Mouse (Mus musculus): ENCODE results near the gene Sertad2. TPM values are rescaled to one million over a fixed set of nuclear protein-coding genes. Genes with fewer than 3 reads are reported as not detected.

Sertad2 gene
- polyA plus RNA-seq, 1 experiment = 20.9 TPM

GRCm38 (mm10) chr11:20627146-20627545 lies 84.1 kb downstream of the Sertad2 start:
- H3K4me2 ChIP-seq (ENCODE audit: low read depth) = no peak overlapping the region
- H3K36me3 ChIP-seq (ENCODE audit: control insufficient read depth, insufficient read depth) = no peaks in the 10 kb centered on the region
- no peak overlapping the region for H3ac ChIP-seq (ENCODE audit: control insufficient read depth, insufficient read length)
- no peaks in the 10 kb centered on the region for H3K27me3 ChIP-seq (ENCODE audit: control insufficient read depth, insufficient read depth, insufficient read length)
- H3K4me3 ChIP-seq = no peak overlapping the region
- TF ChIP-seq MAX (IDR thresholded peaks at IDR 0.05; ENCODE audit: low read depth) (no peak), POLR2A (IDR thresholded peaks at IDR 0.05; ENCODE audit: insufficient read length, low read depth) (no peak), MYOG (IDR thresholded peaks at IDR 0.05; ENCODE audit: control insufficient read depth in 1 of 3, insufficient read depth in 1 of 3, insufficient read length in 2 of 3, low read depth in 2 of 3) (no peak), USF1 (IDR thresholded peaks at IDR 0.05; ENCODE audit: low read depth) (no peak), SRF (IDR thresholded peaks at IDR 0.05; ENCODE audit: control insufficient read depth, insufficient read length, low read depth) (no peak), CEBPB (IDR thresholded peaks at IDR 0.05; ENCODE audit: insufficient read depth, poor library complexity, severe bottlenecking) (no peak), MYOD1 (IDR thresholded peaks at IDR 0.05; ENCODE audit: control insufficient read depth in 1 of 3, insufficient read length in 2 of 3, low read depth in 2 of 3) (no peak), TCF12 (IDR thresholded peaks at IDR 0.05; ENCODE audit: insufficient read depth, poor library complexity, severe bottlenecking) (no peak), E2F4 (IDR thresholded peaks at IDR 0.05; ENCODE audit: insufficient read depth) (no peak), POLR2AphosphoS2 (IDR thresholded peaks at IDR 0.05; ENCODE audit: insufficient read length, low read depth) (no peak), TCF3 (IDR thresholded peaks at IDR 0.05; ENCODE audit: insufficient read length, low read depth) (no peak), REST (IDR thresholded peaks at IDR 0.05; ENCODE audit: insufficient read depth, insufficient read length) (no peak)
- peaks cover 9% of the 10 kb centered on the region for H3K79me2 ChIP-seq (ENCODE audit: control insufficient read depth, insufficient read depth)

- H3K79me2 ChIP-seq (ENCODE audit: control insufficient read depth, insufficient read depth) = peaks cover 17% of the 10 kb centered on the region
- TF ChIP-seq USF1 (IDR thresholded peaks at IDR 0.05; ENCODE audit: low read depth) (no peak), MAX (IDR thresholded peaks at IDR 0.05; ENCODE audit: low read depth) (no peak), POLR2A (IDR thresholded peaks at IDR 0.05; ENCODE audit: insufficient read length, low read depth) (no peak), TCF12 (IDR thresholded peaks at IDR 0.05; ENCODE audit: insufficient read depth, poor library complexity, severe bottlenecking) (no peak), POLR2AphosphoS2 (IDR thresholded peaks at IDR 0.05; ENCODE audit: insufficient read length, low read depth) (no peak), SRF (IDR thresholded peaks at IDR 0.05; ENCODE audit: control insufficient read depth, insufficient read length, low read depth) (no peak), CEBPB (IDR thresholded peaks at IDR 0.05; ENCODE audit: insufficient read depth, poor library complexity, severe bottlenecking) (no peak), E2F4 (IDR thresholded peaks at IDR 0.05; ENCODE audit: insufficient read depth) (no peak), REST (IDR thresholded peaks at IDR 0.05; ENCODE audit: insufficient read depth, insufficient read length) (no peak), TCF3 (IDR thresholded peaks at IDR 0.05; ENCODE audit: insufficient read length, low read depth) (no peak), MYOG (IDR thresholded peaks at IDR 0.05; ENCODE audit: control insufficient read depth in 1 of 3, insufficient read depth in 1 of 3, insufficient read length in 2 of 3, low read depth in 2 of 3) (no peak), MYOD1 (IDR thresholded peaks at IDR 0.05; ENCODE audit: control insufficient read depth in 1 of 3, insufficient read length in 2 of 3, low read depth in 2 of 3) (no peak)
- no peak overlapping the region for H3K4me3 ChIP-seq
Measured at GRCm38 (mm10) chr11:20628216-20628615, 85.2 kb downstream of the Sertad2 start.

GRCm38 (mm10) chr11:20629700-20630099 lies 86.6 kb downstream of the Sertad2 start:
- TF ChIP-seq POLR2AphosphoS2 (IDR thresholded peaks at IDR 0.05; ENCODE audit: insufficient read length, low read depth) (no peak), MAX (IDR thresholded peaks at IDR 0.05; ENCODE audit: low read depth) (no peak), CEBPB (IDR thresholded peaks at IDR 0.05; ENCODE audit: insufficient read depth, poor library complexity, severe bottlenecking) (no peak), TCF3 (IDR thresholded peaks at IDR 0.05; ENCODE audit: insufficient read length, low read depth) (no peak), REST (IDR thresholded peaks at IDR 0.05; ENCODE audit: insufficient read depth, insufficient read length) (no peak), MYOG (IDR thresholded peaks at IDR 0.05; ENCODE audit: control insufficient read depth in 1 of 3, insufficient read depth in 1 of 3, insufficient read length in 2 of 3, low read depth in 2 of 3) (no peak), POLR2A (IDR thresholded peaks at IDR 0.05; ENCODE audit: insufficient read length, low read depth) (no peak), SRF (IDR thresholded peaks at IDR 0.05; ENCODE audit: control insufficient read depth, insufficient read length, low read depth) (no peak), E2F4 (IDR thresholded peaks at IDR 0.05; ENCODE audit: insufficient read depth) (no peak), TCF12 (IDR thresholded peaks at IDR 0.05; ENCODE audit: insufficient read depth, poor library complexity, severe bottlenecking) (no peak), USF1 (IDR thresholded peaks at IDR 0.05; ENCODE audit: low read depth) (no peak), MYOD1 (IDR thresholded peaks at IDR 0.05; ENCODE audit: control insufficient read depth in 1 of 3, insufficient read length in 2 of 3, low read depth in 2 of 3) (no peak)
- no peak overlapping the region for H3K4me3 ChIP-seq
- no peak overlapping the region for H3K4me2 ChIP-seq (ENCODE audit: low read depth)
- H3K27me3 ChIP-seq (ENCODE audit: control insufficient read depth, insufficient read depth, insufficient read length) = no peaks in the 10 kb centered on the region
- H3K36me3 ChIP-seq (ENCODE audit: control insufficient read depth, insufficient read depth) = no peaks in the 10 kb centered on the region
- no peak overlapping the region for H3ac ChIP-seq (ENCODE audit: control insufficient read depth, insufficient read length)
- peaks cover 32% of the 10 kb centered on the region for H3K79me2 ChIP-seq (ENCODE audit: control insufficient read depth, insufficient read depth)

More at GRCm38 (mm10) chr11:20628216-20628615, 85.2 kb downstream of the Sertad2 start:
- H3K36me3 ChIP-seq (ENCODE audit: control insufficient read depth, insufficient read depth) = no peaks in the 10 kb centered on the region
- H3ac ChIP-seq (ENCODE audit: control insufficient read depth, insufficient read length) = no peak overlapping the region
- H3K27me3 ChIP-seq (ENCODE audit: control insufficient read depth, insufficient read depth, insufficient read length) = no peaks in the 10 kb centered on the region
- H3K4me2 ChIP-seq (ENCODE audit: low read depth) = no peak overlapping the region

- Histone ChIP-seq H3K4me3 (peak overlapping the region; percentile 58), H3ac (ENCODE audit: control insufficient read depth, insufficient read length) (peak overlapping the region; percentile 92), H3K79me2 (ENCODE audit: control insufficient read depth, insufficient read depth) (peaks cover 43% of the 10 kb centered on the region), H3K27me3 (ENCODE audit: control insufficient read depth, insufficient read depth, insufficient read length) (no peaks in the 10 kb centered on the region), H3K4me2 (ENCODE audit: low read depth) (peak overlapping the region; percentile 79), H3K36me3 (ENCODE audit: control insufficient read depth, insufficient read depth) (no peaks in the 10 kb centered on the region)
- no peak for TF ChIP-seq REST (IDR thresholded peaks at IDR 0.05; ENCODE audit: insufficient read depth, insufficient read length)
- peak; percentile 50 for TF ChIP-seq TCF3 (IDR thresholded peaks at IDR 0.05; ENCODE audit: insufficient read length, low read depth)
- peak in 1 of 3 experiments; percentile 72 for TF ChIP-seq MYOG (IDR thresholded peaks at IDR 0.05; ENCODE audit: control insufficient read depth in 1 of 3, insufficient read depth in 1 of 3, insufficient read length in 2 of 3, low read depth in 2 of 3)
- TF ChIP-seq SRF (IDR thresholded peaks at IDR 0.05; ENCODE audit: control insufficient read depth, insufficient read length, low read depth) = no peak
- TF ChIP-seq POLR2AphosphoS2 (IDR thresholded peaks at IDR 0.05; ENCODE audit: insufficient read length, low read depth) = peak; percentile 48
- TF ChIP-seq TCF12 (IDR thresholded peaks at IDR 0.05; ENCODE audit: insufficient read depth, poor library complexity, severe bottlenecking) = no peak
- peak in 1 of 3 experiments; percentile 69 for TF ChIP-seq MYOD1 (IDR thresholded peaks at IDR 0.05; ENCODE audit: control insufficient read depth in 1 of 3, insufficient read length in 2 of 3, low read depth in 2 of 3)
- peak; percentile 82 for TF ChIP-seq CEBPB (IDR thresholded peaks at IDR 0.05; ENCODE audit: insufficient read depth, poor library complexity, severe bottlenecking)
- no peak for TF ChIP-seq USF1 (IDR thresholded peaks at IDR 0.05; ENCODE audit: low read depth)
- no peak for TF ChIP-seq E2F4 (IDR thresholded peaks at IDR 0.05; ENCODE audit: insufficient read depth)
- no peak for TF ChIP-seq MAX (IDR thresholded peaks at IDR 0.05; ENCODE audit: low read depth)
- peak; percentile 71 for TF ChIP-seq POLR2A (IDR thresholded peaks at IDR 0.05; ENCODE audit: insufficient read length, low read depth)
Measured at GRCm38 (mm10) chr11:20631026-20631940, 88.2 kb downstream of the Sertad2 start.

Data from myocyte (in vitro differentiated cells).